Mouse (Mus musculus) layer of hippocampus, postnatal 36 days (tissue): Measurements from ENCODE around the gene Pla2g12b. TPM values are rescaled to one million over a fixed set of nuclear protein-coding genes. Genes with fewer than 3 reads are reported as not detected.

Experiments
- DNase-seq, 2 experiments: peaks; one replicate each; pipeline ENCODE4 v3.0.0; 2022
- total RNA-seq, 2 experiments: library from RNA; stranded (reverse); gene quantifications; 2 replicates each; pipeline ENCODE4 v1.2.3; 2021

The Pla2g12b gene
- total RNA-seq, 2 experiments from 2014 or later = not detected

- DNase-seq = no peak
These were observed 67.0 kb downstream of the Pla2g12b start for GRCm38 (mm10) chr10:59470451-59470850.

Other genes with a start within 250 kb of the Pla2g12b start
- gene Sept10, start 181.8 kb upstream of the Pla2g12b start, total RNA-seq = 1 to 10 TPM; 7.8 to 8.2 TPM
- 1 to 10 TPM; 7.1 to 7.3 TPM for gene Sowahc, start 181.7 kb upstream of the Pla2g12b start, total RNA-seq
- 10 to 100 TPM; 58.0 to 69.5 TPM for gene P4ha1, start 80.4 kb upstream of the Pla2g12b start, total RNA-seq
- gene Gm10273, start 8.0 kb upstream of the Pla2g12b start, total RNA-seq = 10 to 100 TPM; 37.6 to 47.5 TPM
- not detected for gene Oit3, start 38.1 kb downstream of the Pla2g12b start, total RNA-seq
- not detected for gene Gm10322, start 212.4 kb downstream of the Pla2g12b start, total RNA-seq
- 10 to 100 TPM; 48.7 to 50.2 TPM for gene Mcu, start 213.0 kb downstream of the Pla2g12b start, total RNA-seq